In the genomic region with DNA sequence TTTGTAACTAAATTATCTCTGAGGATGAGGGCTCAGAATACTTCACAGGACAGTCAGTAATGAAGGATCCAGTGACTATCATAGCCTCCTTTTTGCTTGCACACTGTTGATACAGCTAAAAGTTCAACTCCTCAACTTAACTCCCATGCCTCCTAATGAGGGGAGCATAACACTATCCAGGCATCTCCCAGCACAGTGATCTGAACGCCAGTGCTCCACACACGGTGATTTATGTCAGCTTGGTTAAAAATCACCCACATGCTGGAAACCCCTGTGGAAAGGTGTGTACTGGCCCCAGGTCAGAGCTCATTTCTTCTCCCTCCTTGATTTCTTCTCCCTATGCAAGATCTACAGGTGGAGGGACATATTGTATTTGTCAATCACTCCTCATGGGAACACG, we compare ENCODE assay signal across 25 mouse cellular contexts.
DNase-seq lines count a peak whose midpoint lies in the region; ATAC-seq and TF ChIP-seq lines count a peak whose summit lies in the region.
"Had no signal": no experiment of that assay in that cellular context is flagged by ENCODE, and none has a peak within 500 bp of the region (broad histone marks: within the 10 kb centered on the region; RNA-seq: fewer than 3 reads in every experiment).

No protein-coding gene starts in this region.

- H3K4me3 ChIP-seq in kidney, postnatal 0 days (replicated peaks; ENCODE audit: low read depth, low read length) = no peak overlapping the region
- H3K4me3 ChIP-seq in limb, embryonic 10.5 days = no peak overlapping the region
- H3K4me3 ChIP-seq: embryonic facial prominence, embryonic 13.5 days; forebrain, embryonic 13.5 days; heart, embryonic 12.5 days; hindbrain, embryonic 10.5 days; limb, embryonic 15.5 days had no signal

- H3K9ac ChIP-seq in kidney, postnatal 0 days (ENCODE audit: low read depth, low read length) = no peak overlapping the region
- H3K9ac ChIP-seq: embryonic facial prominence, embryonic 13.5 days; forebrain, embryonic 13.5 days; heart, embryonic 12.5 days; limb, embryonic 15.5 days had no signal

- 0 out of 2 replicates have a peak, but pooled peaks cover 5% of the 10 kb centered on the region for H3K4me1 ChIP-seq in kidney, postnatal 0 days (replicated peaks; ENCODE audit: insufficient read depth, low read length)
- peaks cover 10% of the 10 kb centered on the region for H3K4me1 ChIP-seq in limb, embryonic 10.5 days
- H3K4me1 ChIP-seq: embryonic facial prominence, embryonic 13.5 days; forebrain, embryonic 13.5 days; hindbrain, embryonic 10.5 days; limb, embryonic 15.5 days had no signal

- no peaks in the 10 kb centered on the region for H3K36me3 ChIP-seq in kidney, postnatal 0 days (ENCODE audit: insufficient read depth, low read length)
- H3K36me3 ChIP-seq in limb, embryonic 10.5 days = no peaks in the 10 kb centered on the region
- H3K36me3 ChIP-seq: embryonic facial prominence, embryonic 13.5 days; heart, embryonic 12.5 days; hindbrain, embryonic 10.5 days; limb, embryonic 15.5 days had no signal

- no peaks in the 10 kb centered on the region; the same call in 1 of the 2 replicates for H3K9me3 ChIP-seq in kidney, postnatal 0 days (replicated peaks; ENCODE audit: low read length)
- H3K9me3 ChIP-seq in limb, embryonic 10.5 days (replicated peaks) = no peaks in the 10 kb centered on the region
- H3K9me3 ChIP-seq: embryonic facial prominence, embryonic 13.5 days; forebrain, embryonic 13.5 days; heart, embryonic 12.5 days; hindbrain, embryonic 10.5 days; limb, embryonic 15.5 days had no signal

- peak; percentile 14 for DNase-seq in embryo, embryonic 10 days (ENCODE audit: low spot score)
- no peak for DNase-seq in embryo, embryonic 9.5 days (ENCODE audit: extremely low spot score)
- DNase-seq in kidney, postnatal 0 days (ENCODE audit: low spot score) = peak; percentile 70
- DNase-seq in kidney, adult 18-20 months = no peak
- peak; percentile 49 for DNase-seq in limb, embryonic 10.5 days (ENCODE audit: low spot score)
- no peak for DNase-seq in left cerebral cortex, adult 9 months (ENCODE audit: low spot score in 2 of 2)
- DNase-seq in lung, adult 18-20 months = no peak
- DNase-seq: adrenal gland, postnatal 10 days; cerebellum, adult 2 months; cerebellum, postnatal 25 days; gastrocnemius, postnatal 10 days; heart, adult 11 months; heart, postnatal 10 days; kidney, adult 11 months; right cerebral cortex, adult 18-20 months; right cerebral cortex, postnatal 4 days; thymus, postnatal 36 days had no signal

- no peak overlapping the region for H3K4me2 ChIP-seq in kidney, postnatal 0 days (ENCODE audit: low read length)
- H3K4me2 ChIP-seq: embryonic facial prominence, embryonic 13.5 days; forebrain, embryonic 13.5 days; heart, embryonic 12.5 days; limb, embryonic 15.5 days; midbrain, embryonic 11.5 days had no signal

- no peak overlapping the region for H3K27ac ChIP-seq in kidney, postnatal 0 days
- H3K27ac ChIP-seq in limb, embryonic 10.5 days = peak overlapping the region; percentile 65
- H3K27ac ChIP-seq: embryonic facial prominence, embryonic 13.5 days; forebrain, embryonic 13.5 days; hindbrain, embryonic 10.5 days; limb, embryonic 15.5 days had no signal

- 10% methylated on average over 3 of the region's 3 CpGs for WGBS in kidney, postnatal 0 days
- 30% methylated on average over 3 of the region's 3 CpGs for WGBS in limb, embryonic 10.5 days

- peak; percentile 54; the same call in 1 of the 2 replicates for ATAC-seq in kidney, postnatal 0 days (replicated peaks; ENCODE audit: low FRiP score, low read depth)
- ATAC-seq: forebrain, embryonic 13.5 days; hindbrain, embryonic 16.5 days; lung, postnatal 0 days had no signal

- TF ChIP-seq CTCF in kidney, postnatal 0 days (IDR thresholded peaks at IDR 0.05; ENCODE audit: low read depth) = no peak

- H3K27me3 ChIP-seq in kidney, postnatal 0 days (ENCODE audit: insufficient read depth, low read length) = no peaks in the 10 kb centered on the region
- no peaks in the 10 kb centered on the region for H3K27me3 ChIP-seq in limb, embryonic 10.5 days (ENCODE audit: low read depth, poor library complexity, severe bottlenecking)
- H3K27me3 ChIP-seq: embryonic facial prominence, embryonic 13.5 days; forebrain, embryonic 13.5 days; heart, embryonic 12.5 days; limb, embryonic 15.5 days had no signal

Comparison
In these comparisons a context has a peak if more than half of its experiments do, and no peak if none do; other contexts are left out.
1. DNase-seq: peak in embryo, embryonic 10 days (single experiment), kidney, postnatal 0 days (single experiment) and limb, embryonic 10.5 days (single experiment); none in embryo, embryonic 9.5 days (single experiment), kidney, adult 18-20 months (single experiment), left cerebral cortex, adult 9 months (0 of 2) and lung, adult 18-20 months (0 of 2).